Mouse (Mus musculus) left cerebral cortex, postnatal 25 days (tissue): Measurements from ENCODE around the gene Dctn2. TPM values are rescaled to one million over a fixed set of nuclear protein-coding genes. Genes with fewer than 3 reads are reported as not detected.

Experiments
- DNase-seq, 2 experiments: peaks; one replicate each; pipeline ENCODE4 v3.0.0; 2022; ENCODE audit warnings: low spot score in 2 of 2, mixed read lengths in 1 of 2
- intact Hi-C: fragments of 180-260 bp; cut with DNase I; formaldehyde crosslinking; loops from one replicate; pipeline ENCODE4 v1.15.1; 2025
- total RNA-seq, 2 experiments: library from RNA; stranded (reverse); gene quantifications; 2 replicates each; pipeline ENCODE4 v1.2.3; 2021

Dctn2 gene
- total RNA-seq, 2 experiments from 2014 or later, result 262 to 278 TPM

- no peak for DNase-seq
- intact Hi-C loops, result no loop called here
Observed at GRCm38 (mm10) chr10:127326017-127326801, 60.0 kb downstream of the Dctn2 start.

GRCm38 (mm10) chr10:127326828-127327227 is 60.7 kb downstream of the Dctn2 start:
- DNase-seq, result no peak
- intact Hi-C loops, result no loop called here

GRCm38 (mm10) chr10:127327461-127328145 is 61.4 kb downstream of the Dctn2 start:
- intact Hi-C loops, result no loop called here
- no peak for DNase-seq

- intact Hi-C loops, result no loop called here
- DNase-seq, result no peak
Observed at GRCm38 (mm10) chr10:127330212-127330611, 64.0 kb downstream of the Dctn2 start.

Other genes with a start within 250 kb of the Dctn2 start
- 10 to 100 TPM; 30.1 to 37.1 TPM for gene Tsfm, start 235.5 kb upstream of the Dctn2 start, total RNA-seq
- 1 to 10 TPM; 8.7 to 9.7 TPM for gene Mettl1, start 225.0 kb upstream of the Dctn2 start, total RNA-seq
- gene Eef1akmt3, start 224.9 kb upstream of the Dctn2 start, total RNA-seq, result under 1 TPM; 0.16 to 0.25 TPM
- 1 to 10 TPM in 1 of 2 experiments, under 1 TPM in 1; 0.57 to 1.1 TPM for gene Cyp27b1, start 218.1 kb upstream of the Dctn2 start, total RNA-seq
- gene March9, start 206.2 kb upstream of the Dctn2 start, total RNA-seq, result 10 to 100 TPM; 21.7 to 21.8 TPM
- 10 to 100 TPM; 84.9 to 86.2 TPM for gene Cdk4, start 202.8 kb upstream of the Dctn2 start, total RNA-seq
- 10 to 100 TPM; 65.5 to 71.5 TPM for gene Tspan31, start 196.1 kb upstream of the Dctn2 start, total RNA-seq
- gene Agap2, start 191.1 kb upstream of the Dctn2 start, total RNA-seq, result 100 to 1,000 TPM; 678 to 689 TPM
- 100 to 1,000 TPM; 106 to 112 TPM for gene Os9, start 145.2 kb upstream of the Dctn2 start, total RNA-seq
- 100 to 1,000 TPM; 111 to 116 TPM for gene B4galnt1, start 101.1 kb upstream of the Dctn2 start, total RNA-seq
- gene Slc26a10, start 85.7 kb upstream of the Dctn2 start, total RNA-seq, result 1 to 10 TPM; 2.4 to 4.1 TPM
- gene Arhgef25, start 76.3 kb upstream of the Dctn2 start, total RNA-seq, result 100 to 1,000 TPM; 142 to 156 TPM
- gene Dtx3, start 70.6 kb upstream of the Dctn2 start, total RNA-seq, result 100 to 1,000 TPM; 210 TPM
- 10 to 100 TPM; 95.2 to 95.6 TPM for gene Pip4k2c, start 54.8 kb upstream of the Dctn2 start, total RNA-seq
- gene Kif5a, start 3.0 kb upstream of the Dctn2 start, total RNA-seq, result 100 to 1,000 TPM; 934 to 952 TPM
- gene Mbd6, start 22.6 kb downstream of the Dctn2 start, total RNA-seq, result 10 to 100 TPM; 32.2 to 38.9 TPM
- 10 to 100 TPM; 56.0 to 57.1 TPM for gene Mars, start 45.4 kb downstream of the Dctn2 start, total RNA-seq
- gene Arhgap9, start 55.6 kb downstream of the Dctn2 start, total RNA-seq, result 1 to 10 TPM in 1 of 2 experiments, under 1 TPM in 1; 0.99 to 1.1 TPM
- 1 to 10 TPM; 2.2 to 2.3 TPM for gene Gli1, start 75.6 kb downstream of the Dctn2 start, total RNA-seq
- gene Inhbe, start 88.0 kb downstream of the Dctn2 start, total RNA-seq, result under 1 TPM; 0.11 to 0.18 TPM
- gene Inhbc, start 104.1 kb downstream of the Dctn2 start, total RNA-seq, result not detected
- gene R3hdm2, start 114.0 kb downstream of the Dctn2 start, total RNA-seq, result 100 to 1,000 TPM; 316 to 372 TPM
- gene Stac3, start 235.3 kb downstream of the Dctn2 start, total RNA-seq, result 1 to 10 TPM; 4.3 to 5.6 TPM
- 1 to 10 TPM; 2.9 to 6.7 TPM for gene Ndufa4l2, start 248.6 kb downstream of the Dctn2 start, total RNA-seq